Mouse (Mus musculus) bone marrow, adult 2 months (tissue): ENCODE data around the gene Srp9. TPM values are rescaled to one million over a fixed set of nuclear protein-coding genes. Genes with fewer than 3 reads are reported as not detected.
A peak's percentile ranks its signal among the peaks of the same experiment; 100 is the strongest.

Experiments used
- H3K27ac ChIP-seq: fragments of 200-500 bp; 2 replicates; pipeline ENCODE4 v1.5.1; 2012; ENCODE audit warnings: low read depth, mild to moderate bottlenecking, control low read depth, inconsistent platforms, low read length; ENCODE audit not compliant: control insufficient read depth, poor library complexity, insufficient read depth
- H3K4me1 ChIP-seq: fragments of 200-500 bp; 2 replicates; pipeline ENCODE4 v1.6.1; 2011; ENCODE audit warnings: low read length; ENCODE audit not compliant: control insufficient read depth, insufficient read depth
- H3K4me3 ChIP-seq: fragments of 200-500 bp; replicated peaks from 2 replicates; pipeline ENCODE3; 2011; ENCODE audit warnings: mild to moderate bottlenecking, low read depth, low read length, control low read depth; ENCODE audit not compliant: control insufficient read depth
- CTCF ChIP-seq: fragments of 200-500 bp; IDR thresholded peaks from 2 replicates; pipeline ENCODE4 v1.5.1; 2011; ENCODE audit warnings: low read length, control low read depth; ENCODE audit not compliant: control insufficient read depth, insufficient read depth
- POLR2A ChIP-seq: fragments of 200-500 bp; IDR thresholded peaks from 2 replicates; pipeline ENCODE4 v1.6.1; 2011; ENCODE audit warnings: low read depth, mild to moderate bottlenecking, control low read depth, low read length, borderline replicate concordance; ENCODE audit not compliant: control insufficient read depth
- WGBS: fragments of 180-500 bp; shearing (Covaris S2); methylation state at CpG from one replicate; pipeline ENCODE4 v1.1.7; 2018; 5-methylcytosine and 5-hydroxymethylcytosine counted together
- polyA plus RNA-seq: library from polyadenylated mRNA; stranded (reverse); fragments of >200 nt; gene quantifications from 2 replicates; pipeline ENCODE4 v1.2.4, GENCODE M21; 2011; ENCODE audit warnings: low replicate concordance; ENCODE audit not compliant: missing spikeins, insufficient read depth, insufficient read length

The Srp9 gene
- polyA plus RNA-seq, 1 experiment, result 72.7 TPM

DNA sequence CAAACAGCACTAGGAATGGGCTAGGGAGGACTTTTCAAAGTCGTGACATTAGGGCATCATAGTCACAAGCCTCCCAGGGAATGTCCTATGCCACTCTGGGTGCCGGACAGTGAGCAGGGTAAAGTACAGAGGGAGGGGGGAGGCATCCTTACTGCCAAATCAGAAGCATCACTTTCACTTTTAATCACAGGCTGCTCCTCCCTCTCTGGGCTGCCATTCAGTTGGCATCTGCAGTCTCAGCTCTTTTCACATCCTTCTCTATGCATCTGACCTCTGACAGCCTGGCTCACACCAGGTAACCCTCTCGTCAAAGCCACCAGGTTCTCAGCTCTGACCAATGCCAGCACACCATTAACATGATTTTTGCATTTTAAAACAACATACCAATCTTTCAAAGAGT lies 24.1 kb upstream of the Srp9 start:
- Histone ChIP-seq H3K4me3 (no peak overlapping the region), H3K27ac (no peak overlapping the region), H3K4me1 (no peaks in the 10 kb centered on the region)
- TF ChIP-seq POLR2A (no peak), CTCF (no peak)
- WGBS, result 63% methylated on average over 3 of the region's 3 CpGs

DNA sequence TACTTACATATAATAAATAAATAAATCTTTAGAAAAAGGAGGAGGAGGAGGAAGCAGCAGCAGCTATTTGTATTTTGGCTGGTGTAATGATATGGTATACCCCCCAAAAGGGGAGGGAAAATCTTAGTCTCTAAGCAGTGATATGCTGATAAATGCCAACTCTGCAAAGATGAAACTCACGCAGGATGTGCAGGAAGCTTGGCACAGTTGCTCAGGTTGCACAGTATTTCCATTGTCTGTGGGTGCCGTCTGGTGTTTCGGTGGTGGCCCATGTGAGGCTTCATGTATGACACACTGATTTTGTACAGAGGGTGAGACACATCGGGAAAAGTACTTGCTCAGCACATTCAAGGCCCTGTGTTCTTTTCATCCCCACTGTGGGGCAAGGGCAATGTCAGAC lies 23.1 kb upstream of the Srp9 start:
- H3K4me1 ChIP-seq, result no peaks in the 10 kb centered on the region
- H3K27ac ChIP-seq, result no peak overlapping the region
- WGBS, result 62% methylated on average over 4 of the region's 4 CpGs

DNA sequence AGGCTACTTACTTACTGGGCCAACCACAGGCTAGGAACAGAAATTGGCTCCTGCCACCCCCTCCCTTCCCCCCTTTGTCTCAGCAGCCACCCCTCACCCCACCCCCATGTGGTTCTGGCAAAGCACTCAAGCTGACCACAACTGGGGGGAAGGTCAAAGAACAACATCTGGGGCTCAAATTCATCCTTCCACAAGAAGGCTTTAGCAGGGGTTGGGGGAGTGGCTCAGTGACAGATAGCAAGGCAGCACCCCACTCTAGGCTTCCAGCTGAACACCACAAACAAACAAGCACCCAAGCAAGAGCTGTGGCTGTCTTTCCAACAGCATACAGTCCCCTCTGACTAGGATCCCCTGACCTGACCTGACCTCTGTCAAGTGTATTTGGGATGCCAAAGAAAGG lies 21.8 kb upstream of the Srp9 start:
- no peak overlapping the region for H3K4me3 ChIP-seq
- H3K27ac ChIP-seq, result no peak overlapping the region
- TF ChIP-seq POLR2A (no peak), CTCF (no peak)
- H3K4me1 ChIP-seq, result no peaks in the 10 kb centered on the region; the same call in 1 of the 2 replicates

More for the DNA sequence above, 23.1 kb upstream of the Srp9 start:
- TF ChIP-seq CTCF (no peak), POLR2A (no peak)
- H3K4me3 ChIP-seq, result no peak overlapping the region

DNA sequence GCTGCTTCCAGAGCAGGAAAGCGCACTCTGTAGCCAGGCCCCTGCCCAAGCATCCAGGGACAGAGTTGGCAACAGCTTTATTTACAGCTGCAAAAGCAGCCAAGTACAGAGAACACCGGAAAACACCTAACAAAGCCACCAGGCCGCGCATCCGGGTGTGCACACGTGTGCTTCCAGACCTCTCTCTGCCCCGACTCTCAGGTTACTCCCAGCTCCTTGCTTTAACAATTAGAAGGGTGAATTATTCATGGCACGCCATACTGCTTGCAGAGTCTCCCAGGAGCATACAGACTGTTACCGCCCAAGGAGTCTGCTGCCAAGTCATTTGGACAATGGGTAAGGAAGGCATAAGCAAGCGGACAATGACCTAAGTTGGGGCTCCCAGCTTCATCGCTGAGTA lies 21.1 kb upstream of the Srp9 start:
- TF ChIP-seq CTCF (no peak), POLR2A (no peak)
- no peaks in the 10 kb centered on the region; the same call in 1 of the 2 replicates for H3K4me1 ChIP-seq
- H3K27ac ChIP-seq, result no peak overlapping the region
- WGBS, result 91% methylated on average over 11 of the region's 11 CpGs
- no peak overlapping the region for H3K4me3 ChIP-seq

DNA sequence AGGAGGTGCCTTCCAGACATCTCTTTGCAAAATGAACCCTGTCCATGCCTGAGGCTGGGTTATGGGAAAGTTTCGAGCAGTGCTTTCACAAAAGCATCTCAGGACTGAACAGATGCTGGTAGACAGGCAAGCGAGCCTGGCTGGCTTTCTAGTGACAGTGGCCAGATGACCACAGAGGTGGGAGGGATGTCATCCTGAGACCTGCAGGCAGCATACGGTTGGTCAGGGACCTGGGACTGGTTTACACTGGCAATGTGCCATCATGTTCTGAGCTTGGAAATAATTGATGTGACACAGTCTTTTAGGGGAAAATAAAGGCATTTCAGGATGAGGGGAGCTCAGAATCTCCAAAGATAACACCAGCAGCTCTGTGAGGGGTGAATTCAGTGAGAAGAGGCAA lies 19.5 kb upstream of the Srp9 start:
- Histone ChIP-seq H3K4me3 (no peak overlapping the region), H3K27ac (no peak overlapping the region), H3K4me1 (peaks cover 2% of the 10 kb centered on the region)
- WGBS, result 60% methylated on average over 3 of the region's 3 CpGs
- TF ChIP-seq POLR2A (no peak), CTCF (no peak)

DNA sequence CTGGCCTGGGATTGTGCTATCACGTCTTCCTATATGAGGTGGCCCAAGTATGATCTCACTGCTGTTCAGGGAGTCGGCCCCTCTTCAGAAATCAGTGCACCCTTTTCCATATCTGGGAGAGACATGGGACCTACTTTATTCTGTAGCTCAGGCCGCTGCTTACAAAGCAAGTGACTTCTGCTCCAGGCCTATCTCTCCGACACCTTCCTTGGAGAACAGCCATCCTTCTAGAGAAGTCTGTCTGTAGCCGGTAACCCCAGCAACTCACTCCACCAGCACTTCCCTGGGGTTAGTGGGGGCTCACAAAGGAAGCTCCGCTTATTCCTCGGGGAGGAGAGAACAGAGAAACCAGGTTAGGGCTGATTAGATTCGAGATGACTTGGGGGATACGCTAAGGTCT lies 17.3 kb upstream of the Srp9 start:
- 72% methylated on average over 9 of the region's 9 CpGs for WGBS

DNA sequence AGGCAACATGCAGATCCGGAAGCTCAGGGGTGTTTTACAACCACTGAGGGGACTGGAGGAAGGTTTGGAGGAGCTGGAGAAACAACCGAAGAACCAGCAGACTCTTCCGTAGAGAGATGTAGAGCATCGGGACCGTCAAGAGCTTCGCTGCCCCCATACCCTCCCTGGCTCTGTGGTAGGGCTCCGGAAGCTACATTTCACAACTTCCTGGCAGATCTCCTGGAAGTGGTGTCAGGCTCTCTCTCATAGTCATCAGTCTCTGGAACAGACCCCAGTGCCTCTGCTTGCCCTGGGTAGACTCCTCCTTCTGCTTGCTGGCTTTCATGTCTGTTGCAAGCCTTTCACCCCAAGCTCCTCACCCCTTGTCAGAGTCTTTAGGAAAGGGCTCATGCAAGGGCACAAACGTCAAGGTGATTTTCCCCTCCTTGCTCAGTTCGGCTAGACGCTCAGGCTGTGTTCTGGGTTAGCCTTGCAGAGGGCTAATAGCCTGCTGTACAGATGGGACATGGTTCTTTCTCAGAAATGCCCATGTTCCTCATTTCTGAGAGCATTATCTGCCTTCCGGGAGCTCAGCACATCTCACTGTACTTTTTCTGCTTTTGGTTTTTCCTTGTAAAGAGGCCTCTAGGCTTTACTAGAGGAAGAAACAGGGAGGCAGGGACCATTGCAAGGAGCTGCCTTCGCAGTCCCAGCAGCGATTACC lies 16.0 kb upstream of the Srp9 start:
- Histone ChIP-seq H3K27ac (peak overlapping the region; percentile 8), H3K4me3 (peak overlapping the region; percentile 40), H3K4me1 (peaks cover 2% of the 10 kb centered on the region)
- 4% methylated on average over 13 of the region's 13 CpGs for WGBS
- TF ChIP-seq CTCF (no peak), POLR2A (no peak)

More for the DNA sequence above, 17.3 kb upstream of the Srp9 start:
- Histone ChIP-seq H3K27ac (no peak overlapping the region), H3K4me1 (peaks cover 2% of the 10 kb centered on the region), H3K4me3 (no peak overlapping the region)
- TF ChIP-seq POLR2A (no peak), CTCF (no peak)

DNA sequence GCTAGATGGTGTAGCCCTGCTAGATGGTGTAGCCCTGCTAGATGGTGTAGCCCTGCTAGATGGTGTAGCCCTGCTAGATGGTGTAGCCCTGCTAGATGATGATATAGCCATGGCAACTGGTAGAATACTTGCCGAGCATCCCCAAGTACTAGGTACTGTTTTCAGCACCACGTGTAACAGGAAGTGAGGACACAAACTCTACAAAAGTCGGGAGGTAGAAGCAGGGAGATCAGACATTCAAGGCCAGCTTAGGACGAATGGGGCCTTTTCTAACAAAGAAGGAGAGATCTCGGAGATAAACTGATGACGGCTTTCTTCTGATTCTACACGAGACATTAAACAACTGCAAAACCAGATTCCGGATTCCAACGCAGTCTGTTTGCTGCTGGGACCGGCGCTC lies 14.4 kb upstream of the Srp9 start:
- TF ChIP-seq POLR2A (no peak), CTCF (no peak)
- Histone ChIP-seq H3K4me1 (peaks cover 2% of the 10 kb centered on the region), H3K27ac (no peak overlapping the region), H3K4me3 (no peak overlapping the region)
- WGBS, result 83% methylated on average over 11 of the region's 11 CpGs
